Mouse (Mus musculus) kidney, adult 18-20 months (tissue): ENCODE data around the gene Zfp934.
"Not testable (repeated sequence)": the region's sequence is repeated elsewhere in the genome, so short reads cannot be mapped to it uniquely, and the experiment has no call there.

Experiments used
- DNase-seq: peaks from one replicate; pipeline ENCODE4 v3.0.0; 2021

Gene Zfp934

DNA sequence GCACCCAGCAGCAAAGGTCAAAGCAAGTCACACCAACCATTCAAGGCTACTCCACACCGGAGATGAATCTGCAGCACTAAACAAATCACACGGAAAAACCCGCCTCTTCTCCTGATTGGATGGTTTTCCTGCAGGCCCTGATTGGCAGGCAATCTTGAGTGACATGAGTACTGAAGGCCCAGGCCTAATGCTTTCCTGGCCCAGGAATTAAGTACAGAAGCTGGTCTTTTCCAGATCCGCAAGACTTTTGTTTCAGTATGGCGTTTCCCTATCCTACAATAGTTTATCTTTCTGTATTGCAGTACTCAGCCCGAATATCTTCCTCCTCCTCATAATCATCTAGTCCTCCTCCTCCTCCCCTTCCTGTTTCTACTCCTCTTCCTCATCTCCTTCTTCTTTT is at the start of gene Zfp934:
TSS of gene Zfp934 (minus strand) at position 101 of the 400 bp plus-strand sequence.
- DNase-seq = not testable (repeated sequence)

DNA sequence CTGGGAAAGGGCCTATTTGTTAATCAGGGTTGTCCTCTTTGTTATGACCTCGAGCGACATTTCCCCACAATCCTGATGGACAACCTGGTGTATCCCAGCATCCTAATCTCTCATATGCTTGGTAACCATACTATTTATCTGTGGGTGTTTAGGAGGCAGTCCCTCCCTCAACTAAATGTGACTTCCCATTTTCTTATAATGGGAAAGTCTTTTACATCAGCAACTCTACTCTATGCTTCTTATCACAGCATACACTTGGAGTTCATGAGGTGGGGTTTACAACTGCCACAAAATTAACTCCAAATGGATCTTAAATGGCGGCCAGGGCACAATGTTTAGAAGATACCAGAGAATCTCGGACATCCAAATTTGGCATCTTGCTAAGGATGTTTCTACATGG is 46.5 kb upstream of the Zfp934 start:
- not testable (repeated sequence) for DNase-seq

DNA sequence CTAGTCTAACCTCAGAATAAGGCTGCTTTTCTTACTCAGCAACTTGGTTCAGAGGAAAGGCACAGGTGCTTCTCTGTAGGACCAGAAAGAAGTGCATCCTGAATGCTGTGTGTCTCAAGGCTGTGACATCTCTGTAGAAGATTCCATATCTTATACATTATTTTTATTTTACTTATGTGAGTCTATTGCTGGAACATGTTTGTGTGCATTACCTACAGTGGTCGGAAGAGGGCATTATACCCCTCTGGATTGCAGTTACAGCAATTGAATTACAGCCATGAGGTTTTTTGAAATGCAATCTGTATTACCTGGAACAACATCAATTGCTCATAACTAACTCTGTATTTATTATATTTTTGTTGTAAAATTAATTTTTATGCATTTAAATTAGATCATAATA is 9.3 kb downstream of the Zfp934 start:
- DNase-seq = not testable (repeated sequence)

DNA sequence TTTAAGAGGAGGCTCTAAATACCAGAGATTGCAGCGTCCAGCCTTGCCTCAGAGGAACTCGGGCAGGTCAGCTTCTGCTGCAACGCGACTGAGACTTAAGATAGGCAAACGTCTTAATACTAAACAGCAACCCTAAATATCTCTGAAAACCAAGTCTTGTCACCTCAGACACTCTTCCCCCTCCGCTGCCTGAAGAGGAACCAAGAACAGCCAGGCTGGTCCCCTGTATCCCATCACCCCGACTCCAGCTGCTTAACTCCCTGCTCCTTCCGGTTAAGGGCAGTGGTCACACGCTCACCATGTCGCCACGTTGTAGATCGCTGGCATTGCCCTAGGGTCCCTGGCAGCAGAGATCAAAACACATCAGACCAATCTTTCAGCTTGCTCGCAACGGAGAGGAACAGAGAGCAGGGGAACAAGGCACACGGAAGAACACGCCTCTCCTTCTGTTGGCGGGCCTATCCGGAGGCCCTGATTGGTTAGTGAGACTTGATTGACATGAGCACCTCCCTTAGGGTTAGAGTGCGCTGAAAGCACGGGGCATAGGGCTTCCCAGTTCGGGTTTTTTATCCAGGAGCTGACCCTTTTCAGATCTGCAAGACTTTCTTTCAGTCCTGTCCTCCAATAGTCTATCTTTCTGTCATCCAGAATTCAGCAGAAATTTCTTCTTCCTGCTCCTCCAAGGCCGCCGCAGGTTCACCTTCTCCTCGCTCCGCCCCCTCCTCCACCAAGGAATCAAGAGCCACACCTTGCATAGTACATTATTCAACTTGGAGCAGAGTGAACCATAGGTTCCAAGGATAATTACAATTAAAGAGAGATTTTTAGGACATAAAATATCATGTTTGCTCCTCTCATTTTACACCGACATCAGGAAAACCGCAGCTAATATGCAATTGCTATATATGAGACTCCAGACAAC is 12.5 kb downstream of the Zfp934 start, which contains the start of gene Zfp935:
TSS of gene Zfp935 (minus strand) at position 323 of the 922 bp plus-strand sequence.
- DNase-seq = peak; percentile 81

DNA sequence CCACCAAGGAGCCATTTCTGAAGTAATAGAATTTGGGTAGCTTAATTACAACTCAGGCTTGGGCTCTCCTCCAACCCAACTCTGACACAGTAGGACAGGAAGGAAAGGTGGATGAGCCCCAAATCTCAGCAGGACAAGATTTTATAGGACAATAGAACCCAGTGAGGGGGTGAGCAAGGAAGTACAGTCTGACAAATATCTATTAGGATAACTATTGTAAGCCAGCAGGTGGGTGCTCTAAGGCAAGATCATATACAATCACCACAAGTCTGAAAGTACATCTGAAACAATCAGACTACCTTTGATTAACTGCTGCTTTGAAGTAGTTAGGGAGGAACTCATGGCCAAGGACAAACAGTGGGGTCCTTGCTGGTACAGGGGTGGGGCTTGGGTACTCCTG is 40.9 kb downstream of the Zfp934 start:
- not testable (repeated sequence) for DNase-seq

DNA sequence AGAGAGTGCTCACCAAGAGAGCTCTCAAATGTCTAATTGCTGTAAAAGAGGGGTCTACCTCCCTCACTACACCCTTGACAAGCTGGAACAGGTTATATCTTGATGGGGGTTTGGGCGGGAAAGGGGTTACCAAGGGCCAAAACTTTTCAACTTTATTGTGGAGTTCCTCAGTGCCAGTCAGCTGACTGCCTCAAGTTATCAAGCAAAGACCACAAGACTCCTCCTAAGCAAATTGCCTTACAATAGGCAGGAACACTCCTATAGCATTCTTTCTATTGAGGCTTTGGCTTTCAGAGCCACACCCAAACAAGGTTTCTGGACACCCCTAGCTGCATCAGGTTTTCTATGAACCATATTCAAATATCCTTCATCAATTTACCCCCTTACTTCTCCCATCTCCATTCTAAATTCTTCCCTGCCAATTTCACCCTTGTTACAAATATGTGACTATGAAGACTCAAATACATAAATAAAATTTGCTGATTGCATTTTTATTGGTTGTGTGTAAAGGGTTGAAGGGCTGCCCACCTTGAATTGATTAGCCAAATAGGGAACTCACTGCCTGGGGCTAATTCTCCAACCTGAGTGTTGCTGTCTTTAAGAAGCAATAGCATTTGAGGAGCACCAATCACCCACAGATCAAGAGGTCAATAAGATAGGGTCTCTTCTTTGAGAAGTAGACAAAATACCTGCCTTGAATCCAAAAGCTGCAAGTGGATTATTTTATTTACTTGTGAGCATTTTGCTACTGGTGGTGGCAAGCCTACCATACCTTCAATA is 60.2 kb downstream of the Zfp934 start:
- DNase-seq = not testable (repeated sequence)

DNA sequence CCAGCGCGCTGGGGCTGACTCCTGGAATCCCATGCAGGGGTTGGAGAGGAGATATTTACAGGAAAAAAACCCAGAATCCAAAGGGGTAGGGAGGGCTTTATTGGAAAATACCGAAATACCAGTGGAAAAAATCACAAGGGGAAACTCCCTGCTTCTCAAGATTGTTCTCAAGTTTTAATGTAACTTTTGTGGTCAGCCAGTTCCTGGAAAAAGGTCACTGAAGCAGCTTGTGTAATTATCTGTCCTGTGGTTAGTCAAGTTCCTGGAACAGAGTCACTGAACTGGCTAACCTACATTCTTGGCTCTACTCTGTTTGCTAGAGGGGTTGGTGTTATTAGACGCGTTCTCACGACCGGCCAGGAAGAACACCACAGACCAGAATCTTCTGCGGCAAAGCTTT is 98.3 kb downstream of the Zfp934 start:
- not testable (repeated sequence) for DNase-seq

DNA sequence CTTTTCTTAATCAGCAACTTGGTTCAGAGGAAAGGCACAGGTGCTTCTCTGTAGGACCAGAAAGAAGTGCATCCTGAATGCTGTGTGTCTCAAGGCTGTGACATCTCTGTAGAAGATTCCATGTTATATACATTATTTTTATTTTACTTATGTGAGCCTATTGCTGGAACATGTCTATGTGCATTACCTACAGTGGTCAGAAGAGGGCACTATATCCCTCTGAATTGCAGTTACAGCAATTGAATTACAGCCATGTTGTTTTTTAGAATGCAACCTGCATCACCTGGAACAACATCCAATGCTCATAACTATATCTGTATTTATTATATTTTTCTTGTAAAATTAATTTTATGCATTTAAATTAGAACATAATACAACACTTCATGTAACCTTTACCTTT is 101.1 kb downstream of the Zfp934 start:
- DNase-seq = not testable (repeated sequence)

DNA sequence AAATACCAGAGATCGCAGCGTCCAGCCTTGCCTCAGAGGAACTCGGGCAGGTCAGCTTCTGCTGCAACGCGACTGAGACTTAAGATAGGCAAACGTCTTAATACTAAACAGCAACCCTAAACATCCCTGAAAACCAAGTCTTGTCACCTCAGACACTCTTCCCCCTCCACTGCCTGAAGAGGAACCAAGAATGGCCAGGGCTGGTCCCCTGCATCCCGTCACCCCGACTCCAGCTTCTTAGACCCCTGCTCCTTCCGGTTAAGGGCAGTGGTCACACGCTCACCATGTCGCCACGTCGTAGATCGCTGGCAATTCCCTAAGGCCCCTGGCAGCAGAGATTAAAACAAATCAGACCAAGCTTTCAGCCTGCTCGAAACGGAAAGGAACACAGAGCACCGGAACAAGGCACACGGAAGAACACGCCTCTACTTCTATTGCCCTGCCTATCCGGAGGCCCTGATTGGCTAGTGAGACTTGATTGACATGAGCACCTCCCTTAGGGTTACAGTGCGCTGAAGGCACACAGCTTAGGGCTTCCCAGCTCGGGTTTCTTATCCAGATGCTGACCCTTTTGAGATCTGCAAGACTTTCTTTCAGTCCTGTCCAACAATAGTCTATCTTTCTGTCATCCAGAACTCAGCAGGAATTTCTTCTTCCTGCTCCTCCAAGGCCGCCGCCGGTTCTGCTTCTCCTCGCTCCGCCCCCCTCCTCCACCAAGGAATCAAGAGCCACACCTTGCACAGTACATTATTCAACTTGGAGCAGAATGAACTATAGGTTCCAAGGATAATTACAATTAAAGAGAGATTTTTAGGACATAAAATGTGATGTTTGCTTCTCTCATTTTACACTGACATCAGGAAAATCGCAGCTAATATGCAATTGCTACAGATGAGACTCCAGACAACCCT is 104.3 kb downstream of the Zfp934 start, which contains the start of gene Gm49359:
TSS of gene Gm49359 (minus strand) at position 409 of the 911 bp plus-strand sequence.
- DNase-seq = peak; percentile 89
